Mouse (Mus musculus) layer of hippocampus, adult 2 months (tissue): ENCODE data around the gene Rcan1. TPM values are rescaled to one million over a fixed set of nuclear protein-coding genes. Genes with fewer than 3 reads are reported as not detected.
A peak's percentile ranks its signal among the peaks of the same experiment; 100 is the strongest.
"Not testable (repeated sequence)": the region's sequence is repeated elsewhere in the genome, so short reads cannot be mapped to it uniquely, and the experiment has no call there.

ENCODE experiments used
- DNase-seq, 2 experiments: peaks; one replicate each; pipeline ENCODE4 v3.0.0; 2022; ENCODE audit warnings: low spot score in 2 of 2
- H3K27ac ChIP-seq: fragments of 200-600 bp; 2 replicates; pipeline ENCODE4 v1.8.1; 2022
- H3K4me3 ChIP-seq: fragments of 200-600 bp; 2 replicates; pipeline ENCODE4 v1.8.1; 2022; ENCODE audit warnings: mild to moderate bottlenecking
- CTCF ChIP-seq: fragments of 200-600 bp; conservative IDR thresholded peaks from 2 replicates; pipeline ENCODE4 v1.8.1; 2022; ENCODE audit warnings: antibody characterized with exemption, mild to moderate bottlenecking, moderate library complexity
- total RNA-seq, 2 experiments: library from RNA; stranded (reverse); gene quantifications; 2 replicates each; pipeline ENCODE4 v1.2.3; 2021

Gene Rcan1
- total RNA-seq, 2 experiments from 2014 or later: 41.8 to 42.1 TPM

GRCm38 (mm10) chr16:92421147-92421934 is 49.3 kb downstream of the Rcan1 start:
- peak; percentile 66 for TF ChIP-seq CTCF
- Histone ChIP-seq H3K4me3 (no peak overlapping the region), H3K27ac (no peak overlapping the region)
- no peak for DNase-seq

DNA sequence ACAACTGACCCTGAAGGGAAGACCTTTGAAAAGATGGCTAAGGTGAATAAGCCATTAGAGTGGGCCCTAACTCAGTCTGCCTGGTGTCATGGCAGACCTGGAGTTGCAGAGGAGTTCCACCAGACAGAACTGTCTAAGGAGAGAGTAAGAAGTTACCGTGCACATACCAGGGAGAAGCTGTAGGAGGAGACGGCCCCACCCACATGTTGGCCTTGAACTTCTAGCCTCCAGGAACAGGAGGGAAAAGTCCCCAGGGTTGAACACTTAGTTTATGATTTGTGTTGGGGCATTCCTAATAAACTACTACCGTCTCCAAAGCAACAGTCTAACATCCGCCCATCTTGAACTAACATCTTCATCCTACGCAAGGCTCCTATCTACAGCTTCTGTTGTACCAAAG is 50.0 kb downstream of the Rcan1 start:
- DNase-seq: no peak
- no peak overlapping the region for H3K27ac ChIP-seq
- H3K4me3 ChIP-seq: no peak overlapping the region
- TF ChIP-seq CTCF: no peak

DNA sequence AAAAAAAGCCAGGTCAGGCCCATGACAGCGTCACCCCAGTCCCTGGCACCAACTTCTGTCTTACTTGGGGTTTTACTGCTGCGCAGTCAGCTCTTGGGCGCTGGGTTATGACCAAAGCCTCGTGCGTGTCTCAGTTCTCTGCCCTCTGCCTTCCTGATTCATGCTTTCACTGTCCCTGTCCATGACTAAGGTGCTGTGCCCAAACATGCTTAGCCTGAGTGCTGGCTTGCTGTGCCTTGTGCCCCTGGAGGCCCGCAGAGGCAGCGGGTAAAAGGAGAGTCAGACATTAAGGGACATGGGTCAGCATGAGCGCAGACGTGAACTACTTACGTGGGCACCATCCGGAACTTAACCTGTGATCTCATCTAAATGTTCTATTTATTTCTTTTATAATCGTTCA is 51.6 kb downstream of the Rcan1 start:
- Histone ChIP-seq H3K27ac (no peak overlapping the region), H3K4me3 (no peak overlapping the region)
- no peak for TF ChIP-seq CTCF
- DNase-seq: no peak

DNA sequence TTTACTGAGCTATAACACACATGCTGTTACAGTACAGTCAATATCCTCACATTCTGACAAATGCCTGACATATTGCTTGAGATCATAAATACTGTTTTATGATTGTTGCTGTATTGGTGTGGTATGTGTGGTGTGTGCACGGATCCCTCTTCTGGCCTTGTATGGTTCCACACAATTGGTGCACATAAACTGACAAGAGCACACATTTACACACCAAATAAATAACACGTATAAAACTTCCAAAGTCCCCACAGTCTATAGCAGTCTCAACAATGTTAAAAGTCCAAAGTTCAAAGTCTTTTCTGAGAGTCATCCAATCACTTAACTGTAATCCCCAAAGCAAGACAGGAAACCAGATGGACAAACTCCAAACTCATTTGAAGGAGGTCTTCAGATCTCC is 53.4 kb downstream of the Rcan1 start:
- TF ChIP-seq CTCF: no peak
- DNase-seq: no peak

DNA sequence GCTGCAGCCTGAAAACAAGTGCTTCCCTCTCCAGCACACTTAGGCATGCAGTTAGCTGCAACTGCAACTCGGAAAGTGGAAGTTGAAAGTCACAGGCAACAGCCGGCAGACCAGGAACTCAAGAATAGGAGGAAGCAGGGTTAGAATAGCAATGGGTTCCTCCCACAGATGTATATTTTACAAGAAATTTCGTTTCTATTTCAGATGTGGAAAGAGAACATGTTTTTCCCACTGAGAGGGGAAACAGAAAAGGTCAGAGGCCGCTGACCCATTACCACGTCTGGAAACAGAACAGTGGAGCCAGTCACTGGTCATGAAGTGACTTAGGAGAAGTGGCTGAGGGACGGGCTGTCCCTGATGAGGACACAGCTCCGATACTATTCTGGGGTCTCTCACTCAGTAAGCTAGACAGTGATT is 55.0 kb downstream of the Rcan1 start:
- no peak for TF ChIP-seq CTCF
- no peak overlapping the region for H3K4me3 ChIP-seq
- H3K27ac ChIP-seq: peak overlapping the region; percentile 52; the same call in 1 of the 2 replicates
- no peak for DNase-seq

More for the DNA sequence above, 53.4 kb downstream of the Rcan1 start:
- no peak overlapping the region for H3K4me3 ChIP-seq
- H3K27ac ChIP-seq: no peak overlapping the region

GRCm38 (mm10) chr16:92415038-92415437 is 55.6 kb downstream of the Rcan1 start:
- H3K4me3 ChIP-seq, DNase-seq, H3K27ac ChIP-seq: not testable (repeated sequence)

- Histone ChIP-seq H3K4me3 (no peak overlapping the region), H3K27ac (0 out of 2 replicates have a peak overlapping the region, but pooled peaks have one; percentile 5)
- no peak for DNase-seq
- TF ChIP-seq CTCF: no peak
Observed at GRCm38 (mm10) chr16:92412888-92413287, 57.8 kb downstream of the Rcan1 start.

DNA sequence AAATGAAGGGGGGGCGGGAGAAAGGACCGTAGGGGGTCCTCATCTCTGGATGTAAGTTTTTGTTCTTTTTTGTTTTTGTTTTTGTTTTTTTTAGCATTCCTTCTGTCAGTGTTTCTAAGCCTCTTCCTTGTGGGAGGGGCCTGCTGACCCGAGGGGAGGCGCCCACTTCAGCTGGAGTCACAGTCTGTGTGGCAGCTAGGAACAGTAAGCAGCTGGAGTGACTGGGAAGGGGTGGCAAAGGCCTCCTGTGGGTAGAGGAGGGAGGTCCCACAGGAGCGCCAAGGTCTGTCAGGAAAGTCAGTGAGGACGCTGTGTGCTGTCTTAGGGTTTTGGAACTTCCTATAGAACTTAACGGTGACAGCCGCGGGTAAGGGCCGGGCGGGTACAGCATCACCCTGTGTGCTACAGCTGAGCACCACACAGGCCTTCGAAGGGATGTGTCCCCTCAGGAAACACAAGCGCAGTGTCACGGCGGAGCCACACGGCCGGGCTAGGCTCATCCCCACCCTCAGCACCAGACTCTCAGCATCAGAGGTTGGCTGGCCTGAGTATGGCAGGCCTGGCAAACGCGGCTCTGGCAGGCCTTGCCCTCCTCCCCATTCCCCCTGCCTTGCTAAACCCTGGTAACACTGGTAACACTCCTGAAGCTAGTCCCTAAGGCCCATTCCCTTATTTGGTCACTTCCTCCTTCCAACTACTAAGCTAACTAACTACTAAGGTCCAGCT is 58.5 kb downstream of the Rcan1 start:
- no peak for DNase-seq
- Histone ChIP-seq H3K4me3 (no peak overlapping the region), H3K27ac (no peak overlapping the region)
- no peak for TF ChIP-seq CTCF

- Histone ChIP-seq H3K27ac (no peak overlapping the region), H3K4me3 (no peak overlapping the region)
- DNase-seq: no peak
- TF ChIP-seq CTCF: no peak
Observed at GRCm38 (mm10) chr16:92410344-92410743, 60.3 kb downstream of the Rcan1 start.

GRCm38 (mm10) chr16:92407883-92408282 is 62.8 kb downstream of the Rcan1 start:
- no peak overlapping the region for H3K4me3 ChIP-seq
- no peak for TF ChIP-seq CTCF
- no peak for DNase-seq
- H3K27ac ChIP-seq: no peak overlapping the region

- TF ChIP-seq CTCF: no peak
- no peak for DNase-seq
- H3K27ac ChIP-seq: no peak overlapping the region
- H3K4me3 ChIP-seq: no peak overlapping the region
Observed at GRCm38 (mm10) chr16:92404141-92404540, 66.5 kb downstream of the Rcan1 start.

- DNase-seq: no peak
- no peak for TF ChIP-seq CTCF
- H3K4me3 ChIP-seq: no peak overlapping the region
- H3K27ac ChIP-seq: no peak overlapping the region
Observed at GRCm38 (mm10) chr16:92403069-92403468, 67.6 kb downstream of the Rcan1 start.

DNA sequence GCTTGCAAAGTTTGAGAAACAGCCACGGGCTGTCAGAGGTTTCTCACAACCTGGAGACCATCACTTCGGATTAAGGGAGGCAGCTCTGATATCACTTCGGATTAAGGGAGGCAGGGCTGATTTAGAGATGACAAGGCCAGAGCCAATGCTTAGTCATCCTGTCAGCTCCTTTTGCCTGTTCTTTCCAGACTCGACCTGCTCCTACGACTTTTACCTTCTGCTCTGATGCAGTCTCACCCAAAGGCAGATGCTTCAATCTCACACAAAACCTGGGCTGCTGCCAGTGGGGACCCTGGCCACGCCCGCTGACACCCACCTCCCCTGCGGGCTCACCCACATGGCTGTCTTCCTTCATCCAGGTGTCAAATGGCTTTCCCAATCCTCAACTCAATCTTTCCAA is 68.5 kb downstream of the Rcan1 start:
- no peak for TF ChIP-seq CTCF

GRCm38 (mm10) chr16:92401206-92401605 is 69.5 kb downstream of the Rcan1 start:
- H3K4me3 ChIP-seq: no peak overlapping the region
- TF ChIP-seq CTCF: no peak
- DNase-seq: no peak
- H3K27ac ChIP-seq: no peak overlapping the region

More for the DNA sequence above, 68.5 kb downstream of the Rcan1 start:
- DNase-seq: no peak
- H3K4me3 ChIP-seq: no peak overlapping the region
- H3K27ac ChIP-seq: no peak overlapping the region
